Mouse (Mus musculus) forebrain, postnatal 0 days (tissue): ENCODE measurements at regions not wholly inside any gene's neighbourhood (a gene's known extent, or its start where the extent isn't known, plus 50 kb on each side); places are given as distances from the start of the nearest gene placed in this dataset.

Experiments used
- ATAC-seq: fragments of 200-750 bp; cut with Nextera tagmentation; 2 replicates; pipeline ENCODE4 v1.8.0; 2017; ENCODE audit warnings: mild to moderate bottlenecking, moderate library complexity
- DNase-seq: peaks from one replicate; pipeline ENCODE4 v3.0.0-alpha.2; 2015
- H3K27ac ChIP-seq: fragments of 300-500 bp; sonication (generic); 2 replicates; pipeline ENCODE4 v1.5.1; 2014; ENCODE audit warnings: low read depth, mild to moderate bottlenecking, antibody characterized with exemption, low read length, moderate library complexity, mixed read lengths
- H3K27me3 ChIP-seq: fragments of 300-500 bp; sonication (generic); 2 replicates; pipeline ENCODE4 v1.6.1; 2014; ENCODE audit warnings: mild to moderate bottlenecking, low read length, mixed read lengths; ENCODE audit not compliant: insufficient read depth
- H3K36me3 ChIP-seq: fragments of 300-500 bp; sonication (generic); 2 replicates; pipeline ENCODE4 v1.6.1; 2014; ENCODE audit warnings: mild to moderate bottlenecking, moderate library complexity; ENCODE audit not compliant: insufficient read depth
- H3K4me1 ChIP-seq: fragments of 300-500 bp; sonication (generic); 2 replicates; pipeline ENCODE4 v1.6.1; 2014; ENCODE audit warnings: antibody characterized with exemption; ENCODE audit not compliant: insufficient read depth
- H3K4me2 ChIP-seq: fragments of 300-500 bp; sonication (generic); 2 replicates; pipeline ENCODE4 v1.6.1; 2014; ENCODE audit warnings: low read depth, mild to moderate bottlenecking, moderate library complexity
- H3K4me3 ChIP-seq: fragments of 300-500 bp; sonication (generic); 2 replicates; pipeline ENCODE4 v1.5.1; 2014; ENCODE audit warnings: low read depth, low read length, mixed read lengths
- H3K9ac ChIP-seq: fragments of 300-500 bp; sonication (generic); 2 replicates; pipeline ENCODE4 v1.6.1; 2014; ENCODE audit warnings: mild to moderate bottlenecking
- H3K9me3 ChIP-seq: fragments of 300-500 bp; sonication (generic); 2 replicates; pipeline ENCODE4 v1.6.1; 2016; ENCODE audit warnings: low read length
- CTCF ChIP-seq: sonication (generic); IDR thresholded peaks from 2 replicates; pipeline ENCODE4 v1.5.1; 2016; ENCODE audit warnings: antibody characterized with exemption, control low read depth, low read depth
- WGBS: fragments of 180-500 bp; shearing (Covaris S2); extraction: QIAGEN DNeasy Blood & Tissue Kit; methylation state at CpG from one replicate; pipeline ENCODE4 v1.1.7; 2014; 5-methylcytosine and 5-hydroxymethylcytosine counted together

DNA sequence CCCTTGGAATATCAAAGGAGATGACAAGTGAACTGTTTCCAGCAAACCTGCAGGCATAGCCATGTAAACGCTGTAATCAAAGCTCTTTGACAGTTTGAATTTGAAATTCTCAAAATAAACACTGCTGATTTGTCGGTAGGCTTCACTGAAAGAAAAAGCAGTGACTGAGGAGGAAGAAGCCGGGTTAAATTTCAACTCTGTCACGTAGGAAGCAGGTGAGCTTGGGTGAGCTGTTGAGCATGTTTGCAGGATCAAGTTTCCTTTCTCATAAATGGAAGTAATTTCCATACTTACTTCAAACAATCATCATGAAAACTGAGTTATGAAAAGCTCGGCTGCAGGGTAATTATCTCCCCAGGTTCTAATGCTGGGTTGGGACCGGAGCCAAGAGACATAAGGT lies 118.0 kb downstream of the Ifng start:
- ATAC-seq (no peak), DNase-seq (no peak)
- H3K4me1 ChIP-seq: no peaks in the 10 kb centered on the region
- H3K36me3 ChIP-seq: no peaks in the 10 kb centered on the region
- H3K9me3 ChIP-seq: no peaks in the 10 kb centered on the region
- no peak overlapping the region for H3K4me3 ChIP-seq
- no peak overlapping the region for H3K27ac ChIP-seq
- 66% methylated on average over 6 of the region's 6 CpGs for WGBS
- no peaks in the 10 kb centered on the region for H3K27me3 ChIP-seq
- H3K9ac ChIP-seq: no peak overlapping the region
- H3K4me2 ChIP-seq: no peak overlapping the region
- TF ChIP-seq CTCF: no peak

GRCm38 (mm10) chr10:118564041-118564440 lies 123.2 kb downstream of the Ifng start:
- no peak for DNase-seq
- H3K4me1 ChIP-seq: no peaks in the 10 kb centered on the region
- no peak overlapping the region for H3K9ac ChIP-seq
- TF ChIP-seq CTCF: no peak
- no peak overlapping the region for H3K4me3 ChIP-seq
- 55% methylated on average over 8 of the region's 8 CpGs for WGBS
- no peaks in the 10 kb centered on the region for H3K36me3 ChIP-seq
- H3K27me3 ChIP-seq: no peaks in the 10 kb centered on the region
- H3K27ac ChIP-seq: no peak overlapping the region
- peak overlapping the region; percentile 24; the same call in 1 of the 2 replicates for H3K4me2 ChIP-seq
- H3K9me3 ChIP-seq: no peaks in the 10 kb centered on the region
- no peak for ATAC-seq

- Histone ChIP-seq H3K36me3 (no peaks in the 10 kb centered on the region), H3K4me3 (peak overlapping the region; percentile 5; the same call in 1 of the 2 replicates), H3K4me1 (no peaks in the 10 kb centered on the region), H3K9ac (0 out of 2 replicates have a peak overlapping the region, but pooled peaks have one; percentile 1), H3K27me3 (no peaks in the 10 kb centered on the region), H3K27ac (no peak overlapping the region), H3K4me2 (peak overlapping the region; percentile 24; the same call in 1 of the 2 replicates), H3K9me3 (no peaks in the 10 kb centered on the region)
- 70% methylated on average over 16 of the region's 16 CpGs for WGBS
- DNase-seq (peak; percentile 30), ATAC-seq (peak; percentile 40)
- TF ChIP-seq CTCF: no peak
Observed at GRCm38 (mm10) chr10:118564528-118565268, 123.9 kb downstream of the Ifng start.

DNA sequence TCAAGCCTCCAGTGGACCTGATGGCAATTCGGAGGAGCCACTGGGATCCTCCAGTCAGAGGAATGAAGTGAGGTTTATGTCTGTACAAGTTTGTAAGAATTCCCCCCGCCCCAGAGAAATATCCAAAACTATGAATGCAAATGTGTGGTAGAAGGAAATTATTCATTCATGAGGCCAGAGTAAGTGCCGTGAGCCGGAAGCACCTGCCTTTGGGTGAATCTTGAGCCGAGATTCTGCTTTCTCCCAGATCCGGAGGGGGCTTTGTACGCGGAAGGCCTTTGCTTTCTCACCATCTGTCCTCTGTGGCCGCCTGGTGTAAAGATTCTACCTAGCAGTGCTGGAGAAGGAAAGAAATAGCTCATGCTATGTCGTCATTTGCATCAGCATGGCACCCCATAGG lies 127.8 kb downstream of the Ifng start:
- no peak for TF ChIP-seq CTCF
- H3K9me3 ChIP-seq: no peaks in the 10 kb centered on the region
- H3K36me3 ChIP-seq: no peaks in the 10 kb centered on the region
- H3K4me3 ChIP-seq: no peak overlapping the region
- no peak overlapping the region for H3K9ac ChIP-seq
- DNase-seq (no peak), ATAC-seq (no peak)
- no peak overlapping the region for H3K27ac ChIP-seq
- no peaks in the 10 kb centered on the region for H3K27me3 ChIP-seq
- H3K4me1 ChIP-seq: no peaks in the 10 kb centered on the region
- WGBS: 88% methylated on average over 10 of the region's 10 CpGs
- H3K4me2 ChIP-seq: no peak overlapping the region

- Histone ChIP-seq H3K4me2 (no peak overlapping the region), H3K9me3 (no peaks in the 10 kb centered on the region), H3K36me3 (no peaks in the 10 kb centered on the region), H3K9ac (no peak overlapping the region), H3K4me1 (no peaks in the 10 kb centered on the region), H3K27me3 (no peaks in the 10 kb centered on the region), H3K4me3 (no peak overlapping the region), H3K27ac (no peak overlapping the region)
- DNase-seq (no peak), ATAC-seq (no peak)
- no peak for TF ChIP-seq CTCF
- WGBS: 62% methylated on average over 8 of the region's 8 CpGs
Observed at GRCm38 (mm10) chr10:118569424-118569823, 128.6 kb downstream of the Ifng start.

- no peak for TF ChIP-seq CTCF
- ATAC-seq: no peak
- 54% methylated on average over 3 of the region's 3 CpGs for WGBS
Observed at GRCm38 (mm10) chr10:118573247-118573646, 132.4 kb downstream of the Ifng start.

DNA sequence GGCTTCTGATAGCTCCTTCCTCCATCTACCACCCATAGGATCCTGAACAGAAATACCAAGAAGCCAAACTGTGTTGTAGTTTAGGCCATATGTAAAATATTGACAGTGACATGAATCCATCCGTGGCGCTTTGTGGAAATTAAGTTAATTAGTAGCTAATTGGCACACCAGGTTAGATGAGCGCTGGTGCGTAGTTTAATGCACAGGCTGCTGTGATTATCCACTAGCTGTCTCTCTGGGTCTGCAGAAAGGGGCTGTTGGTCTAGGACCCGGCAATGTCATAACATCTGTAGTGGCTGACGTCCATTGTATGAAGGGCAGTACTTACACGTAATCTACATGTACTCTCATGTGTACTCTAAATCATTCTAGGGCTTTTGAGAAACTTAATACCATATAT lies 134.7 kb downstream of the Ifng start:
- H3K9me3 ChIP-seq: no peaks in the 10 kb centered on the region
- 44% methylated on average over 7 of the region's 7 CpGs for WGBS
- H3K4me3 ChIP-seq: no peak overlapping the region
- no peak for ATAC-seq
- H3K4me1 ChIP-seq: no peaks in the 10 kb centered on the region
- H3K27me3 ChIP-seq: no peaks in the 10 kb centered on the region
- H3K27ac ChIP-seq: no peak overlapping the region
- no peak overlapping the region for H3K4me2 ChIP-seq
- no peaks in the 10 kb centered on the region for H3K36me3 ChIP-seq
- DNase-seq: no peak
- H3K9ac ChIP-seq: no peak overlapping the region
- TF ChIP-seq CTCF: no peak

More at GRCm38 (mm10) chr10:118573247-118573646, 132.4 kb downstream of the Ifng start:
- H3K27ac ChIP-seq: no peak overlapping the region
- no peaks in the 10 kb centered on the region for H3K4me1 ChIP-seq
- H3K4me3 ChIP-seq: no peak overlapping the region
- H3K27me3 ChIP-seq: no peaks in the 10 kb centered on the region
- no peaks in the 10 kb centered on the region for H3K36me3 ChIP-seq
- no peak for DNase-seq
- no peak overlapping the region for H3K9ac ChIP-seq
- no peaks in the 10 kb centered on the region for H3K9me3 ChIP-seq
- no peak overlapping the region for H3K4me2 ChIP-seq
